Mouse (Mus musculus): ENCODE measurements at regions not wholly inside any gene's neighbourhood (a gene's known extent, or its start where the extent isn't known, plus 50 kb on each side); places are given as distances from the start of the nearest gene placed in this dataset.

- ATAC-seq, result no peak
Measured at GRCm38 (mm10) chr10:43800077-43800476, 101.5 kb downstream of the Qrsl1 start.

DNA sequence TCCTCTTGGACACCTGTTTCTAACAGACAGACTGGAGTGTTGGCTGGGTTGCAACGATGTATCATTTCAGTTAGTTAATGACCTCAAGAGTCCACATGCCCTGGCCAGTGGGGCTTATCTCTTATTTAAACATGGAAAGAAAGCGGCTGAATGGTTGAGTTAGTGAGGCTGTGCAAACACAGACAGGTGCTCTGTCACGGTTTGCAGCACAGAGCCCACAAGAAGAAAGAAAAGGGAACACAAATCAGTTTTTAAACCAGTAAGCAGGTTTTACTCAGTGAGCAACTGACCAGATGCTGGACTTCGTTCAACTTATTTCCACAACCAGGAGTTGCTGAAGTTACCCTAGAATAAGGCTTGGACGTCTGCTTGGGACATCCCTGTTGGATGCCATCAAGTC lies 86.3 kb downstream of the Qrsl1 start:
- ATAC-seq, result no peak

DNA sequence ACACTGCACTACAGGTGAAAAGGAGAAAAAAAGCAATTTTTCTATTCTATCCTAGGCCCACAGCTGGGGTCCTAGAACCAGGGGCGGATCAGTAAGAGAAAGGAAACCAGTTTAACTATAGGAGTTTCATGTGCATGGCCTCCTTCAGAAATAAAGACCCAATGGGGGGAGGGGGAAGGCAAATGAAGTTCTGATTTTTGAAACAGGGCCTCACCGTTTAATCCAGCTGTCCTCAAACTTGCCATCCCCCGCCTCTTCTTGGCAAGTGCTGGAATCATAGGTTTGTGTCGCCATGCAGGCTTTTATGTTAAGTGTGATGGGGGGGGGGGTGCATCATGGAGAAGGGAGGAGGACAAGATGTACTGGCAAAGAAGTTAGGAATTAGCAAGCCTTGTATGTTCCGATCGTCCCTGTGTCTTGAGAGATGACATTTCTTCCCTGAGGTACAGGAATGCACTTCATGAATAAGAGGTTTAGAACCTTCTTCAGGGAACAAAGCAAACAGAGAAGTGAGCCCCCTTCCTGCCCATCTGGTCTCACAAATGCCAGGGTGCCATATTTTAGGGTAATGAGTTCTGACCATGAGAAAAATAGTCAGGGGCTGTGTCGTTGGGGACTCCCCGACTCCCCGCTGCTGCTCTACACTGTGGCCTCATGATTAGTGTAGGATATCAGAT lies 83.9 kb downstream of the Qrsl1 start:
- no peak for ATAC-seq

GRCm38 (mm10) chr10:43818623-43819022 lies 82.9 kb downstream of the Qrsl1 start:
- no peak for ATAC-seq

DNA sequence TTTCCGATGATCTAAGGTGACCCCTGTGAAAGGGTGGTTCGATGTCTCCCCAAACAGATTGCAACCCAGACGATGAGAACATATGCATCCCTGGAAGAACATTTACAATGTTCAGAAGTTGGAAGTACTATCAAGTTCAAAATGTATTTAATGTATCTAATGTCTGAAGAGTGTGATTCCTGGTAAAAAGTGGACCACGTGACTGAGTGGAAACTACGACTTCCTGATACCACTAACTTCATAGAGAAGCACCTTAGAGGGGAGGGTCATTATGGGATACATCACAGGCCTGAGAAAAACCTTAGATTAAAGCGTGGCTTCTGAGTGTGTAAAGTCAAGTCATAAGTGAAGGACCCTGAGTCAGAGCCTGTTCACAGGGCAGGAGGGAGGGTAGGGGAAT lies 82.1 kb downstream of the Qrsl1 start:
- ATAC-seq, result no peak

DNA sequence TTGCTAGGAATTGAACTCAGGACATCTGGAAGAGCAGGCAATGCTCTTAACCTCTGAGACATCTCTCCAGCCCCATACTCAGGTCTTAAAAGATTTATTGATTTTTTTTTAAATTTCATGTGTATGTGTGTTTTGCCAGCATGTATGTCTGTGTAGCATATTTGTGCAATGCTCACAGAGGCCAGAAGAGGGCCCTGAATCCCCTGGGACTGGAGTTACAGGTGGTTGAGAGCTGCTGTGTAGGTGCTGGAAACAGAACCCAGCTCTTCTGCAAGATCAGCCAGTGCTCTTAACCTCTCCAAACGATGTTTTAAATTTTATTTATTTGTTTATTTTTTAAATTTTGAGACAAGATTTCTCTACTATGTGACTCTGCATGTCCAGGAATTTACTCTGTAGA lies 78.9 kb downstream of the Qrsl1 start:
- no peak for ATAC-seq

- no peak for ATAC-seq
Measured at GRCm38 (mm10) chr10:43824009-43824408, 77.5 kb downstream of the Qrsl1 start.
